Mouse (Mus musculus): ENCODE results near the gene Crtc3.

DNA sequence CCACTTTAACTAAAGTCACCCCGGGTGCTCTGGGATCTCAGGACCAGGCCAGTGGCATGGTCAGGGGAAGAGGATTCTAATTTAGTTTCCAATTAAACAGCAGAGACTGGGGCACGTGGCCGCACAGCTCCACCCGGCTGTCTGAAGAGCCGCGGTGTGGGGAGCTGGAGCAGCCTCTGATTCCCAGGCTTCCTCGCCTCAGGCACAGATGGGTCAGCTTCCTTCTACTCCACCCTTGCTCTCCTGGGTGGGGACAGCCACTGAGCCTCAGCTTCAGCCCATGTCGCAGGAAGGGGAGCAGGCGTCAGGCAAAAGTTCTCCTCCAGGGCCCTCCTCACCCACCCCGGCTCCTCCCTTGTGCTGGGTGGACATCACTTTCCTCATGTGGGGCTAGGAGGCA is 101.0 kb downstream of the Crtc3 start:
- no peak for TF ChIP-seq CTCF (IDR thresholded peaks at IDR 0.05; ENCODE audit: insufficient read depth, low read length)
- TF ChIP-seq POLR2A (IDR thresholded peaks at IDR 0.05; ENCODE audit: borderline replicate concordance, extremely low read depth, low read depth, low read length) = no peak

Data from lung, adult 2 months (tissue).